Mouse (Mus musculus): Measurements from ENCODE around the gene Ogdh. TPM values are rescaled to one million over a fixed set of nuclear protein-coding genes. Genes with fewer than 3 reads are reported as not detected.

The Ogdh gene
- polyA plus RNA-seq, 1 experiment from 2014 or later, result 92.5 TPM

DNA sequence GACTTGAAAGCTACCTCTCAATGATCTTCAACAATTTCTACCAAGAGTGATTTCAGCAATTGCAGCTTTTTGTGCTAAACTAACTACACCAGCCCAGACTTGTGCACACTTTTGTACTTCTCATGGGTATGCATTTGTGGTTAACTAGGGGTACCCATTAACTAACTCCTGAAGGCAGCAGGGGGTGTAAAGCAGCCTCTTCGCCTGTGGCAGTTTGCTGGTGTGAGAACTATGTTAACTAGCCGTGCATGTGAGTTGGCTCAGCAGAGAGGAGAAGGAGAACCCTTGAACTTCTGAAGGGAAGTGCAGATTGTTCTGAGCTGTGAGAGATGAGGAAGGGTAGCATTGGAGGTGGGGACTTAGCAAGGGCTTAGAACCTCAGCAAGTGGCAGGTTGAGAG lies 11.4 kb downstream of the Ogdh start:
- 93% methylated on average over 2 of the region's 2 CpGs for WGBS
- H3K27me3 ChIP-seq, result no peaks in the 10 kb centered on the region
- H3K4me3 ChIP-seq (replicated peaks), result no peak overlapping the region
- no peaks in the 10 kb centered on the region for H3K4me1 ChIP-seq (replicated peaks)
- no peak overlapping the region for H3K9ac ChIP-seq (replicated peaks)
- peaks cover 60% of the 10 kb centered on the region for H3K36me3 ChIP-seq
- H3K4me2 ChIP-seq (replicated peaks), result no peak overlapping the region
- no peak for ATAC-seq
- no peak overlapping the region for H3K27ac ChIP-seq
- no peaks in the 10 kb centered on the region for H3K9me3 ChIP-seq

DNA sequence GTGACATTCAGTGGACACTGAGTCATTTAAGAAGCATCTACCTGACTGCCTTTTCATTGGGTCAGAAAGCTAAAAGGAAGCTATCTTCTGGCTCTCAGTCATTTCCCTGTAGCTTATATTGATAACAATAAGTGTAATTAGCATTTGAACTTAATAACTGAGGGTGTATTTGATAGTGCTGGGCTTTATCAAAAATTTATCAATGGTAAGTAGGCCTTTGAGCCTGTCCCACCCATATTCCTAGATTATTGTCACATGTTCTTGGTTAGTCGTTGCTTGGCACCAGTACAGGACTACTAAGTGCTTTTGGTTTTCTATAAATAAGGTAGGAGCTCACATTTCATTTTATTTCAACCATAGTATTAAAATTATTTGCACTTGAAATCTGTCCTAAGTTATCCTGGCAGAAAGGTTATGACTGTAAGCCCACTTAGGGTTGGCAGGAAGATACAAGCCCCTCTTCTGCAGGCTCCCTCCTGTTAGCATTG lies 14.6 kb downstream of the Ogdh start:
- Histone ChIP-seq H3K27ac (no peak overlapping the region), H3K27me3 (no peaks in the 10 kb centered on the region), H3K4me2 (replicated peaks) (no peak overlapping the region), H3K9me3 (no peaks in the 10 kb centered on the region), H3K4me1 (replicated peaks) (no peaks in the 10 kb centered on the region), H3K36me3 (peaks cover 31% of the 10 kb centered on the region), H3K4me3 (replicated peaks) (no peak overlapping the region), H3K9ac (replicated peaks) (no peak overlapping the region)
- 95% methylated on average over 1 of the region's 1 CpGs for WGBS
- ATAC-seq, result no peak

DNA sequence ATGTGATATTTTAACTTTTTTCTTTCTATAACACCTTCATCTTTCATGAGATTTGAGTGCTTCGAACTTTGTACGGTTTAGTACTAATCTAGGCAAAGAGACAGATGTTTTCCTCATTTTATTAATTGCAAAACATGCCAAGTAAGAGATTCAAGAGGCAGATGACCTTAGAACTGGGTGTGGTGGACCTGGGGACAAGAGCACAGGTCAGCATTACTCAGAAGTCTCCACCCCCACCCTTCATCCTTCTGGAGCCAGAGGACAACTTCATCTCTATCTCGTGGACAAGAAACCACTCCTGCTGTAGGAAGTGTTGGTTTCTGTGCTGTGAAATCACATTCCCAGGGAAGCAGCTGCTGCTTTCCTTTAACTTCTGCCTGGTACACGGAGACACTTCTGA lies 16.7 kb downstream of the Ogdh start:
- Histone ChIP-seq H3K27me3 (no peaks in the 10 kb centered on the region), H3K27ac (no peak overlapping the region), H3K4me2 (replicated peaks) (no peak overlapping the region), H3K9ac (replicated peaks) (no peak overlapping the region), H3K4me1 (replicated peaks) (no peaks in the 10 kb centered on the region), H3K4me3 (replicated peaks) (no peak overlapping the region), H3K9me3 (no peaks in the 10 kb centered on the region), H3K36me3 (peaks cover 14% of the 10 kb centered on the region)
- WGBS, result 97% methylated on average over 4 of the region's 4 CpGs
- no peak for ATAC-seq

DNA sequence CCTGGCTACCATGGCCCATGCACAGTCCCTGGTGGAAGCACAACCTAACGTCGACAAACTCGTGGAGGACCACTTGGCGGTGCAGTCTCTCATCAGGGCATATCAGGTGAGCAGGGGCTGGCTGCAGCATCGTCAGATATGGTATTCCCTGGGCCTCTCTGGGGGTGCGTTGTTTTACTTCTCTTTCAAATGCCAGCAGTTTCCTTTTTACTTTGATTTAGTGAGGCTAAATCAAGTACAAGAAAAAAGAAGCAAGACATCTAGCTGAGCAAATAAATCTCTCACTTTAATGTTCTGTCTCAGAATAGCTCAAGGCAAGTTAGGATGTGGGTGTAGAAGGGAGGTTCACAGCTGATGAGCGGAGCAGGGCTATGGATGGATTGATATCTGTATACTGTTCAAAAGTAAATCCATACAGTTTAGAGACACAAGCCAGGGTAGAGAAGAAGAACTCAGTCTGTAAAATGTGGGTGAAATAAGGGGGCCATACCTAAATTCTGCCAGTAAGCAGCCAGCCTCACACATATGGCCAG lies 22.5 kb downstream of the Ogdh start:
- no peak overlapping the region for H3K4me2 ChIP-seq (replicated peaks)
- H3K9me3 ChIP-seq, result no peaks in the 10 kb centered on the region
- peaks cover 47% of the 10 kb centered on the region for H3K36me3 ChIP-seq
- H3K4me3 ChIP-seq (replicated peaks), result no peak overlapping the region
- no peak overlapping the region for H3K9ac ChIP-seq (replicated peaks)
- 93% methylated on average over 7 of the region's 7 CpGs for WGBS
- no peak overlapping the region for H3K27ac ChIP-seq
- no peak for ATAC-seq
- H3K27me3 ChIP-seq, result no peaks in the 10 kb centered on the region
- H3K4me1 ChIP-seq (replicated peaks), result no peaks in the 10 kb centered on the region

DNA sequence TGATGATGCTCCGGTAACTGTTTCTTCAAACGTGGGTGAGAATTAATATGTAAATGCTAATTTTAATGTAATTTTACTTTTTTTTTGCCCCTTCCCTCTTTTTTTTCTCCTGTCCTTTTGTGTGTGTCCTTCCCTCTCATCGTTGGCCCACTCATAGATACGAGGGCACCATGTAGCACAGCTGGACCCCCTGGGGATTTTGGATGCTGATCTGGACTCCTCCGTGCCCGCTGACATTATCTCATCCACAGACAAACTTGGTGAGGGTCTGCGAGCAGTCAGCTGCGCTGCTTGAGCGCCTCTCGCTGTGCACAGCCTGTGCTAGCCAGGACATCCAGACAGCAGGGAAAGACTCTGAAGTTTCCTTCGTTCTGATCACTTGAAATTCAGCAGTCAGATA lies 25.4 kb downstream of the Ogdh start:
- H3K27ac ChIP-seq, result no peak overlapping the region
- no peaks in the 10 kb centered on the region for H3K9me3 ChIP-seq
- peaks cover 53% of the 10 kb centered on the region for H3K36me3 ChIP-seq
- no peak overlapping the region for H3K4me3 ChIP-seq (replicated peaks)
- no peaks in the 10 kb centered on the region for H3K27me3 ChIP-seq
- ATAC-seq, result no peak
- no peaks in the 10 kb centered on the region for H3K4me1 ChIP-seq (replicated peaks)
- no peak overlapping the region for H3K9ac ChIP-seq (replicated peaks)
- H3K4me2 ChIP-seq (replicated peaks), result no peak overlapping the region
- WGBS, result 86% methylated on average over 11 of the region's 11 CpGs

DNA sequence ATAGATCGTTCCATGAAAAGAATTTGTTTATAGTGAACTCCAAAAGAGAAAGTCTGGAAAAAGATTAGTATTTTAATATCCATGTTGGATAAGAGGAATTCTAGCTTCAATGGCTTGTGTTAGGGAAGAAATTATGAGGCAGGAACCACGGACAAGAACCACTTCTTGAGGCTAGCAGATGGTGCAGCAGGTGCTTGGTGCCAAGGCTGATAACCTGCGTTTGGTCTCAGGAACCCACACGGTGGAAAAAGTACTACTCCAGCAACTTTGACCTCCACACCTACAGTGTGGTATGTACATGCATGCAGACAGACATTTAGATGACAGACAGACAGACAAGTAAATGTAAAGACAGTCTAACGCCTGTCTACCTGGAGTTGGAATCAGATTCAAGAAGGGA lies 27.1 kb downstream of the Ogdh start:
- no peaks in the 10 kb centered on the region for H3K4me1 ChIP-seq (replicated peaks)
- WGBS, result 93% methylated on average over 5 of the region's 5 CpGs
- H3K4me2 ChIP-seq (replicated peaks), result no peak overlapping the region
- no peak overlapping the region for H3K9ac ChIP-seq (replicated peaks)
- H3K36me3 ChIP-seq, result peaks cover 53% of the 10 kb centered on the region
- no peak overlapping the region for H3K4me3 ChIP-seq (replicated peaks)
- no peak for ATAC-seq
- no peaks in the 10 kb centered on the region for H3K9me3 ChIP-seq
- no peak overlapping the region for H3K27ac ChIP-seq
- H3K27me3 ChIP-seq, result no peaks in the 10 kb centered on the region

DNA sequence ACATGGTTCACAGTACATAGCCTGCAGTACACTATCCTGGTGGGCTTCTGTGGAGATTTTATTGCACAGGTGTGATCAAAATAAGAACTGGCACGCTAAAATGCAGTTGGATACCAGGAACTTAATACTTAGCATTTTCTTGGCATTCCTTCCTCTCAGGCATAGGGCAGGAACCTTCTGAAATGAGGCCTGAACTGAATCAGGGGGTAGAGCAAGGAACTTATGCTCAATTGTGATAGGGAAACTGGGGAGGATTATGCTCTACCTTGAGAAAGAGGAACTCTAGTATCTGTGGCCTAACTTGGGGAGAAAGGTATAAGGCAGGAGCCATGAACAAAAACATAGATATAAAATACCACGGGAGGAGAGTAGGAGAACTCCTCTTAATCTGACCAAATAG lies 27.9 kb downstream of the Ogdh start:
- H3K4me1 ChIP-seq (replicated peaks), result no peaks in the 10 kb centered on the region
- H3K36me3 ChIP-seq, result peaks cover 52% of the 10 kb centered on the region
- H3K27me3 ChIP-seq, result no peaks in the 10 kb centered on the region
- no peak for ATAC-seq
- no peaks in the 10 kb centered on the region for H3K9me3 ChIP-seq
- WGBS, result 93% methylated on average over 2 of the region's 2 CpGs
- H3K4me2 ChIP-seq (replicated peaks), result no peak overlapping the region
- H3K27ac ChIP-seq, result no peak overlapping the region
- H3K9ac ChIP-seq (replicated peaks), result no peak overlapping the region
- H3K4me3 ChIP-seq (replicated peaks), result no peak overlapping the region

DNA sequence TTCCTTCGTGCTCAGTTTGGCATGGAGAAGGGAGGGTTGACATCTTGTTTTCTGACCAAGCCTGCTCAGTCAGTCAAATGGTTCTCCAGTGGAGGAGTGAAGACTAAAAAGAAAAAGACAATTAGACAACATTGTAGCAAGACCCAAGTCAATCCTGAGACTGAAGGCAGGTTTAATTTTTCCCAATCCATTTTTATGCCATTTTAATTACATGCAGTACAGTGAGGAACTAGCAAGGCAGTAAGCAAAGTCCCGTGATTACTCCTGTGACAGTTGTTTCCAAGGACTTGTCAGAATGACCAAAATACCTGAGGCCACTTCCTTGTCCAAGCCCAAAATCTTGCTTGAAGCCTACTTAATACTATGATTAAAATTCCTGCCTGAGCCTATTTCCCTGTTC lies 30.7 kb downstream of the Ogdh start:
- no peaks in the 10 kb centered on the region for H3K9me3 ChIP-seq
- H3K36me3 ChIP-seq, result peaks cover 36% of the 10 kb centered on the region
- no peak overlapping the region for H3K4me3 ChIP-seq (replicated peaks)
- no peak overlapping the region for H3K27ac ChIP-seq
- 94% methylated on average over 2 of the region's 2 CpGs for WGBS
- no peaks in the 10 kb centered on the region for H3K4me1 ChIP-seq (replicated peaks)
- no peak overlapping the region for H3K9ac ChIP-seq (replicated peaks)
- H3K4me2 ChIP-seq (replicated peaks), result no peak overlapping the region
- no peak for ATAC-seq
- no peaks in the 10 kb centered on the region for H3K27me3 ChIP-seq

DNA sequence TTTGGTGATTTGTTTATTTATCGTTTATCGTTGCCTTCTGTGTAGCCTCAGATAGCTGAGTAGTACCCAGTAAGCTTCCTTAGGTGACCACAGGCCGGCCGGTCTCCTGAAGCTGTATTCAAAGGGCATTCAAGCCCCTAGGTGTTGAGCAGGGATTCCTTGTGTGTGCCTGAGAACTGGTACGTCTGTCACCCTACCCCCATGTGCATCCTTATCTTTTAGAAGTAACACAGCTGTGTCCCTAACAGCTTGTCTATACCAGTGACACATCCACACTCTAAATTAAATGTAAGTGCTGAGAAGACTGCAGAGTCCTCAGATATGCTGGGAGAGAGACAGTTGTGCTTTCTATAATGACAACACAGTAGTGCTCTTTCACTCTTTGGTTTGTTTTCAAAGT lies 31.9 kb downstream of the Ogdh start:
- Histone ChIP-seq H3K9me3 (no peaks in the 10 kb centered on the region), H3K4me1 (replicated peaks) (no peaks in the 10 kb centered on the region), H3K9ac (replicated peaks) (no peak overlapping the region), H3K27me3 (no peaks in the 10 kb centered on the region), H3K36me3 (peaks cover 25% of the 10 kb centered on the region), H3K4me3 (replicated peaks) (no peak overlapping the region), H3K27ac (no peak overlapping the region), H3K4me2 (replicated peaks) (no peak overlapping the region)
- WGBS, result 91% methylated on average over 5 of the region's 5 CpGs
- ATAC-seq, result no peak

DNA sequence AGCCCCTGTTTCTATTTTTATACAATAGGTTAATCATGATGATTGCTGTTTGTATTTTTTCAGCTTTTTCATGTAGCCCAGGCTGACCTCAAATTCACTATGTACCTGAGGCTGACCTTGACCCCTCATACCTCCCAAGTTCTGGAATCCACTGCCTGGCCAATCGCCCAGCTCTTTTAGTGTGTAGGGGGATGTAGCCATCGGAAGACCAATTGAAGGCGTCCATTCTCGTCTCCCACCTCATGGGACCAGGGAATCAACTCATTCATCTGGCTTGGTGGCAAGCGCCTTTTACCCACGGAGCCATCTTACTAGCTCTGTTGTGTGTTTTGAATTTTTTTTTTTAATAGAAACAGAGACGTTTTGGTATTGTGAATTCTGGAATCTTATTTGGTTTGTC lies 39.8 kb downstream of the Ogdh start:
- H3K9ac ChIP-seq (replicated peaks), result no peak overlapping the region
- no peak overlapping the region for H3K27ac ChIP-seq
- WGBS, result 94% methylated on average over 7 of the region's 7 CpGs
- H3K36me3 ChIP-seq, result peaks cover 18% of the 10 kb centered on the region
- no peaks in the 10 kb centered on the region for H3K27me3 ChIP-seq
- no peak overlapping the region for H3K4me3 ChIP-seq (replicated peaks)
- no peaks in the 10 kb centered on the region for H3K4me1 ChIP-seq (replicated peaks)
- no peaks in the 10 kb centered on the region for H3K9me3 ChIP-seq
- H3K4me2 ChIP-seq (replicated peaks), result no peak overlapping the region
- ATAC-seq, result no peak

DNA sequence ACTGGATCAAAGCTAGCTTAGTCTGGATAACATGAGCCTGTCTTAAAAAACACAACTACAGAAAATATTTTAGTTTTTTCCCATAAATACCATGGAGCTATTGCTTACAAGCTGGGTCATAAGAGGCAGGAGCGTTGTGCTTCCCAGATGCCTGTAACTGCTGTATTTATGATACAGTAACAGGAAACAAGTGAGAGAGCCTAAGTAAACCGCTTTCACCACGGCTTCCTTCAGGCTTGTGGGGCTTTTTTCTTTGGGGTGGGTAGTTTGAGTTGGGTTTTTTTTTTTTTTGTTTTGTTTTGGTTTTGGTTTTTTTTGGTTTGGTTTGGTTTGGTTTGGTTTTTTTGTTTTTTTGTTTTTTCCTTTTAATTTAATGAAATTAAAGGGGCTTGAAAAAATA lies 41.2 kb downstream of the Ogdh start:
- Histone ChIP-seq H3K9me3 (no peaks in the 10 kb centered on the region), H3K4me1 (replicated peaks) (no peaks in the 10 kb centered on the region), H3K36me3 (peaks cover 20% of the 10 kb centered on the region), H3K27me3 (no peaks in the 10 kb centered on the region), H3K27ac (no peak overlapping the region), H3K9ac (replicated peaks) (no peak overlapping the region), H3K4me2 (replicated peaks) (no peak overlapping the region), H3K4me3 (replicated peaks) (no peak overlapping the region)
- 92% methylated on average over 3 of the region's 3 CpGs for WGBS
- ATAC-seq, result no peak

DNA sequence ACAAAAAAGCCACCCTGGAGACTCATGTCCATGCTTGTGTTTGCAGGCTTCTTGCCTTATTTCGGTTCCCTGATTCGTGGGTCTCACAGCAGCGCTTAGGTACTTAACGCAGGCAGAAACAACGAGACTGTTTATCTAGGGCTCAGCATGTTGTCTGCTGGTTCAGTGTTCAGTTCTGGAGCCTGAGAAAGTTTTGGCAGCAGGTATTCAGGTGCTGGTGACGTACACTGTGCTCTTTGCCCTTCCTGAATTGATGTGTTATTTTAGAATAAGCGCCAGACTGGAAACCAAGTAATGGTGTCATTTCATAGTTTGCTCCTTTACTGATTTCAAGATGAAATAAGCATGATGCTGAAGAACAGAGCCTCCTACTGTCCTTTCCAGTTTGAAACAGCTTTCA lies 42.0 kb downstream of the Ogdh start:
- no peak for ATAC-seq
- WGBS, result 92% methylated on average over 7 of the region's 7 CpGs
- H3K9ac ChIP-seq (replicated peaks), result no peak overlapping the region

DNA sequence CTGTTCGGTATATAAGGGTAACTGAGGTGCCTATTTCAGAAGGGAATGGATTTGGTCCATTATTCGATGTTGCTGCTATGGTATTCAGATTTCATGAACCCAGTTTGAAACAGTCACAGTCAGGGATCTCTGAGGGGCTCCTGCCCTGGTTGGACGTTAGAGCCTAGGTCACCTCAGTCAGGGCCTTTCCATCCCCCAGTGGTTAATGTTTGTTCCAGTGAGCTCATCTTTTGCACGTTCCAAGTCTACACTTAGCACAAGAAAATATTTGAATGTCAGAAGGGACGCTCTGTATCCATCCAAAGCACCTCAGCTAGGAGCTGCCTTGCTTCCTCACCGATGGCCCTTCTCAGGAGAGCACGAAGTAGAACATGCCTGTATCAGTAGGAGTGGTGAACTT lies 43.9 kb downstream of the Ogdh start:
- ATAC-seq, result no peak
- Histone ChIP-seq H3K36me3 (peaks cover 43% of the 10 kb centered on the region), H3K4me3 (replicated peaks) (no peak overlapping the region), H3K4me2 (replicated peaks) (no peak overlapping the region), H3K9me3 (no peaks in the 10 kb centered on the region), H3K4me1 (replicated peaks) (no peaks in the 10 kb centered on the region), H3K27ac (no peak overlapping the region), H3K27me3 (no peaks in the 10 kb centered on the region), H3K9ac (replicated peaks) (no peak overlapping the region)
- WGBS, result 96% methylated on average over 7 of the region's 7 CpGs

More for the DNA sequence above, 42.0 kb downstream of the Ogdh start:
- Histone ChIP-seq H3K27ac (no peak overlapping the region), H3K9me3 (no peaks in the 10 kb centered on the region), H3K4me3 (replicated peaks) (no peak overlapping the region), H3K27me3 (no peaks in the 10 kb centered on the region), H3K4me2 (replicated peaks) (no peak overlapping the region), H3K36me3 (peaks cover 26% of the 10 kb centered on the region), H3K4me1 (replicated peaks) (no peaks in the 10 kb centered on the region)

All from midbrain, embryonic 13.5 days (tissue).